ENCODE assay signal across 41 mouse cellular contexts in the genomic region with DNA sequence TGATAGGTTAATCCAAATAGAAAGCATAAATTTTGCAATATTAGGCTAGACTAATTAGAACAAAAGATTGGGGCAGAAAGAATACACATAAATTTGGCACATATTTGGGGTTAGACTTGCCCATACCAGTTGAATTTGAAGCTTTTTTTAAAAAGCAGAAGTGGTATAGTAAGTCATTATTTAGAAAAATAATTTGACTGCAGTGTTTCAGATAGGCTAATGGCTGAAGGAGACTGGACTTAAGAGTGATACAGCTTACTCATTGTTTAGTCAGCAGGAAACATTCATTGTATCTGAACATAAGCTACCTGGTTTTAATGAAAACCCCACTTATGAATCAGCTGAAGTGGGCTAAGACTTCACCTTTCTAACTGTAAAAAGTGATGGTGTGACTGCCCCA. TPM values are rescaled to one million over a fixed set of nuclear protein-coding genes. Genes with fewer than 3 reads are reported as not detected.
"Had no signal": no experiment of that assay in that cellular context is flagged by ENCODE, and none has a peak within 500 bp of the region (broad histone marks: within the 10 kb centered on the region; RNA-seq: fewer than 3 reads in every experiment).

No protein-coding gene starts in this region.

- H3K27me3 ChIP-seq: heart, embryonic 12.5 days; heart, embryonic 13.5 days; heart, embryonic 15.5 days; hindbrain, embryonic 12.5 days; hindbrain, embryonic 13.5 days; hindbrain, embryonic 15.5 days; intestine, embryonic 15.5 days; kidney, embryonic 15.5 days had no signal

- H3K4me1 ChIP-seq: hindbrain, embryonic 10.5 days; hindbrain, embryonic 12.5 days; hindbrain, embryonic 13.5 days; hindbrain, embryonic 15.5 days; intestine, embryonic 15.5 days had no signal

- DNase-seq: heart, postnatal 10 days; heart, postnatal 14 days; heart, postnatal 36 days; heart, postnatal 4 days; kidney, adult 11 months; kidney, adult 18-20 months; kidney, adult 2 months; kidney, adult 8-10 months; kidney, adult 9 months; kidney, postnatal 10 days; kidney, postnatal 14 days; kidney, postnatal 25 days; kidney, postnatal 36 days; kidney, postnatal 4 days; layer of hippocampus, adult 9-11 months had no signal

- H3K4me3 ChIP-seq: heart, embryonic 12.5 days; heart, embryonic 13.5 days; heart, embryonic 15.5 days; hindbrain, embryonic 10.5 days; hindbrain, embryonic 12.5 days; hindbrain, embryonic 13.5 days; hindbrain, embryonic 15.5 days; intestine, embryonic 15.5 days; kidney, embryonic 15.5 days; layer of hippocampus, adult 2 months; left cerebral cortex, adult 2 months had no signal

- H3K4me2 ChIP-seq: heart, embryonic 11.5 days; heart, embryonic 12.5 days; heart, embryonic 13.5 days; heart, embryonic 15.5 days; hindbrain, embryonic 12.5 days; hindbrain, embryonic 13.5 days; hindbrain, embryonic 14.5 days; hindbrain, embryonic 15.5 days; intestine, embryonic 15.5 days; kidney, embryonic 15.5 days had no signal

- H3K36me3 ChIP-seq: heart, embryonic 12.5 days; heart, embryonic 13.5 days; heart, embryonic 15.5 days; hindbrain, embryonic 10.5 days; hindbrain, embryonic 12.5 days; hindbrain, embryonic 13.5 days; intestine, embryonic 15.5 days; kidney, embryonic 15.5 days had no signal

- ATAC-seq: hindbrain, embryonic 16.5 days; hindbrain, postnatal 0 days; inflammation-experienced regulatory T-cells, adult 6 months; intestine, embryonic 15.5 days; intestine, embryonic 16.5 days; intestine, postnatal 0 days had no signal

- H3K9ac ChIP-seq: heart, embryonic 12.5 days; heart, embryonic 13.5 days; heart, embryonic 15.5 days; hindbrain, embryonic 12.5 days; hindbrain, embryonic 13.5 days; hindbrain, embryonic 14.5 days; hindbrain, embryonic 15.5 days; intestine, embryonic 15.5 days; kidney, embryonic 15.5 days had no signal

- H3K9me3 ChIP-seq: heart, embryonic 12.5 days; heart, embryonic 13.5 days; heart, embryonic 15.5 days; hindbrain, embryonic 10.5 days; hindbrain, embryonic 12.5 days; hindbrain, embryonic 13.5 days; hindbrain, embryonic 15.5 days; intestine, embryonic 15.5 days; kidney, embryonic 15.5 days had no signal

- H3K27ac ChIP-seq: hindbrain, embryonic 10.5 days; hindbrain, embryonic 12.5 days; hindbrain, embryonic 13.5 days; hindbrain, embryonic 14.5 days; hindbrain, embryonic 15.5 days; hindbrain, postnatal 0 days; intestine, embryonic 15.5 days; kidney, embryonic 15.5 days; kidney, postnatal 0 days; layer of hippocampus, adult 2 months; left cerebral cortex, adult 2 months had no signal

RNA-seq across cellular contexts. Expression of a gene that starts 50.1 kb away (rescaled TPM):
- total RNA-seq: heart, postnatal 25 days; hematopoietic stem cell, adult 5-6 weeks; hindbrain, postnatal 0 days had no signal
- polyA plus RNA-seq: heart, embryonic 11.5 days; heart, embryonic 12.5 days; heart, embryonic 13.5 days; heart, embryonic 14.5 days; heart, embryonic 16.5 days; hindbrain, postnatal 0 days; inflammation-experienced regulatory T-cells, adult 6 months; intestine, embryonic 14.5 days; intestine, embryonic 15.5 days; intestine, embryonic 16.5 days; intestine, postnatal 0 days; kidney, embryonic 15.5 days; kidney, embryonic 16.5 days; kidney, postnatal 0 days; large intestine, adult 2 months had no signal
